Mouse (Mus musculus) spleen, adult 18-20 months (tissue): ENCODE measurements around the gene Spem1.

Source experiments
- DNase-seq, 2 experiments: peaks; one replicate each; pipeline ENCODE4 v3.0.0; 2022; ENCODE audit warnings: mixed read lengths in 2 of 2

Spem1 gene

GRCm38 (mm10) chr11:69799394-69800137, 22.4 kb downstream of the Spem1 start:
- DNase-seq: peak; percentile 48 to 53

- DNase-seq: no peak
These were observed 24.1 kb downstream of the Spem1 start for GRCm38 (mm10) chr11:69797924-69798323.

- peak in 1 of 2 experiments; percentile 32 for DNase-seq
These were observed 26.0 kb downstream of the Spem1 start for GRCm38 (mm10) chr11:69795983-69796435.

GRCm38 (mm10) chr11:69795168-69795982, 26.6 kb downstream of the Spem1 start, which contains the start of gene Chrnb1:
Chrnb1 (minus strand) TSS chr11:69795943.
- peak; percentile 90 to 92 for DNase-seq

GRCm38 (mm10) chr11:69793429-69793828, 28.6 kb downstream of the Spem1 start:
- DNase-seq: no peak

GRCm38 (mm10) chr11:69791420-69791819, 30.6 kb downstream of the Spem1 start:
- no peak for DNase-seq

GRCm38 (mm10) chr11:69789431-69789830, 32.5 kb downstream of the Spem1 start:
- DNase-seq: no peak

- DNase-seq: no peak
These were observed 34.7 kb downstream of the Spem1 start for GRCm38 (mm10) chr11:69787306-69787705.

- no peak for DNase-seq
These were observed 37.1 kb downstream of the Spem1 start for GRCm38 (mm10) chr11:69784793-69785272.

- DNase-seq: no peak
These were observed 40.2 kb downstream of the Spem1 start for GRCm38 (mm10) chr11:69781828-69782227.

GRCm38 (mm10) chr11:69778985-69779384, 43.0 kb downstream of the Spem1 start:
- no peak for DNase-seq

- DNase-seq: no peak
These were observed 43.6 kb downstream of the Spem1 start for GRCm38 (mm10) chr11:69778258-69778982.

GRCm38 (mm10) chr11:69777504-69778257, 44.3 kb downstream of the Spem1 start:
- DNase-seq: no peak

- no peak for DNase-seq
These were observed 45.5 kb downstream of the Spem1 start for GRCm38 (mm10) chr11:69776488-69776887.

GRCm38 (mm10) chr11:69775716-69776115, 46.3 kb downstream of the Spem1 start:
- DNase-seq: no peak

- no peak for DNase-seq
These were observed 47.0 kb downstream of the Spem1 start for GRCm38 (mm10) chr11:69774961-69775360.
